Mouse (Mus musculus) liver, embryonic 15.5 days (tissue): ENCODE data around the gene Wdr77. TPM values are rescaled to one million over a fixed set of nuclear protein-coding genes. Genes with fewer than 3 reads are reported as not detected.
"Not testable (repeated sequence)": the region's sequence is repeated elsewhere in the genome, so short reads cannot be mapped to it uniquely, and the experiment has no call there.

ENCODE experiments used
- ATAC-seq: fragments of 200-750 bp; cut with Nextera tagmentation; 2 replicates; pipeline ENCODE4 v1.8.0; 2017; ENCODE audit warnings: moderate number of reproducible peaks, mild to moderate bottlenecking, moderate library complexity; ENCODE audit not compliant: insufficient read depth
- H3K27ac ChIP-seq: fragments of 300-500 bp; sonication (generic); replicated peaks from 2 replicates; pipeline ENCODE4 v1.5.1; 2015; ENCODE audit warnings: mild to moderate bottlenecking, inconsistent platforms
- H3K27me3 ChIP-seq: fragments of 300-500 bp; sonication (generic); 2 replicates; pipeline ENCODE4 v1.6.1; 2015; ENCODE audit warnings: mild to moderate bottlenecking, inconsistent platforms
- H3K36me3 ChIP-seq: fragments of 300-500 bp; sonication (generic); replicated peaks from 2 replicates; pipeline ENCODE4 v1.6.1; 2015; ENCODE audit warnings: moderate library complexity, mild to moderate bottlenecking, inconsistent platforms
- H3K4me1 ChIP-seq: fragments of 300-500 bp; sonication (generic); replicated peaks from 2 replicates; pipeline ENCODE4 v1.6.1; 2015; ENCODE audit warnings: inconsistent platforms
- H3K4me2 ChIP-seq: fragments of 300-500 bp; sonication (generic); 2 replicates; pipeline ENCODE4 v1.6.1; 2015; ENCODE audit warnings: moderate library complexity, mild to moderate bottlenecking, inconsistent platforms
- H3K4me3 ChIP-seq: fragments of 300-500 bp; sonication (generic); replicated peaks from 2 replicates; pipeline ENCODE4 v1.5.1; 2015; ENCODE audit warnings: mild to moderate bottlenecking, inconsistent platforms
- H3K9ac ChIP-seq: fragments of 300-500 bp; sonication (generic); 2 replicates; pipeline ENCODE4 v1.6.1; 2015; ENCODE audit warnings: moderate library complexity, mild to moderate bottlenecking, inconsistent platforms
- H3K9me3 ChIP-seq: fragments of 300-500 bp; sonication (generic); replicated peaks from 2 replicates; pipeline ENCODE4 v1.6.1; 2016; ENCODE audit warnings: inconsistent platforms
- WGBS: fragments of 180-500 bp; shearing (Covaris S2); methylation state at CpG from one replicate; pipeline ENCODE4 v1.1.7; 2015; ENCODE audit warnings: mixed read lengths; ENCODE audit not compliant: insufficient replicate concordance; 5-methylcytosine and 5-hydroxymethylcytosine counted together
- polyA plus RNA-seq: library from polyadenylated mRNA; unstranded; fragments of >200 nt; fragmentation: Nextera tagmentation; extraction: Ambion mirVana; gene quantifications from 2 replicates; pipeline ENCODE4 v1.2.1, GENCODE M21; 2015

Wdr77 gene
- polyA plus RNA-seq, 1 experiment from 2014 or later, result 39.8 TPM

- no peak overlapping the region for H3K4me3 ChIP-seq
- H3K36me3 ChIP-seq, result no peaks in the 10 kb centered on the region
- H3K4me1 ChIP-seq, result peaks cover 3% of the 10 kb centered on the region; the same call in 1 of the 2 replicates
- no peak overlapping the region for H3K9ac ChIP-seq
- H3K9me3 ChIP-seq, result no peaks in the 10 kb centered on the region
- H3K27ac ChIP-seq, result no peak overlapping the region
- no peaks in the 10 kb centered on the region for H3K27me3 ChIP-seq
- 20% methylated on average over 11 of the region's 11 CpGs for WGBS
- no peak for ATAC-seq
- no peak overlapping the region for H3K4me2 ChIP-seq
Observed at GRCm38 (mm10) chr3:106000707-106001375, 41.7 kb downstream of the Wdr77 start.

DNA sequence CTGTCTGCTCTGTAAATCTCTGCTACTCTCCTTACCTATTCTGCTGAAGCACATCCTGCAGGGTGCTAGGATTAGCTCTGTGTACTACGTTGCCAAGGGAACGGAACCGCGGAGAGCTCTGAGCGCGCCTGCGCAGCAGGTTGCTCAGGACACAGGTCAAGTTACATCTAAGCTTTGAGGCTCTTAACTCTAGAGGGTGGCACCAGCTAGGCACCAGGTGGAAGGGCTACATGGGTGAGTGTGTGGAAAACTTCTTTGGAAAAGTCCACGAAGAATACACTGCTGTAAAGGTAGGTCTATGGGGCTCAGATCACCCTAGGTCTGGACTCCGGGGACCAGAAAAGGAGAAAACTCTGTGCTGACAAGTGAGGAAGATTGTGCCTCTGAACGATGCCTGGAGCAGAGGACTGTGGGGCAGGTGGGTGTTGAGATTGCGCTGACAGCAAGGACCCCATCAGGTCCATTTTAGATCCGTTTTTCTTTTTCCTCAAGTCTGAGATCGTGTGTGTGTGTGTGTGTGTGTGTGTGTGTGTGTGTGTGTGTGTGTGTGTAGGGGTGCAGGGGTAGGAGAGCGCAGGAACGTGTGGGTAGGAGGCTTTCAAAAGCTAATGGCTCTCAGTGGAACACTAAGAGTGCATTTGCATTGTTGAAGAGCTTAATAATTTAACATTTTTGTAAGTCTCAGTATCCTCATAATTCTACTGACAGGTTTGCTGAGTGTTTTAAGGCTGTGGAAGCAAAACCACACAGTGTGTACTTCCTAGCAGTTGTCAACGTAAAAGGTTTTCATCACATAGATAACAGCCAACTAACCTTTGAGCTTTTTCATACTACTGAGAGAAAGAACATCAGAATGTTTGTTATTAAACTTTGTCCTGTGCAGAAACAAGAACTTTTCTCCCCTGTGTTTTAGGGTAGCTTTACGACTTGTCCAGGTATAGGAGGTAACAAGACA is 42.5 kb downstream of the Wdr77 start:
- Histone ChIP-seq H3K4me3 (no peak overlapping the region), H3K27me3 (no peaks in the 10 kb centered on the region), H3K4me1 (peaks cover 3% of the 10 kb centered on the region; the same call in 1 of the 2 replicates), H3K27ac (no peak overlapping the region), H3K9me3 (no peaks in the 10 kb centered on the region), H3K36me3 (no peaks in the 10 kb centered on the region), H3K9ac (no peak overlapping the region), H3K4me2 (no peak overlapping the region)
- ATAC-seq, result no peak
- 12% methylated on average over 17 of the region's 17 CpGs for WGBS

DNA sequence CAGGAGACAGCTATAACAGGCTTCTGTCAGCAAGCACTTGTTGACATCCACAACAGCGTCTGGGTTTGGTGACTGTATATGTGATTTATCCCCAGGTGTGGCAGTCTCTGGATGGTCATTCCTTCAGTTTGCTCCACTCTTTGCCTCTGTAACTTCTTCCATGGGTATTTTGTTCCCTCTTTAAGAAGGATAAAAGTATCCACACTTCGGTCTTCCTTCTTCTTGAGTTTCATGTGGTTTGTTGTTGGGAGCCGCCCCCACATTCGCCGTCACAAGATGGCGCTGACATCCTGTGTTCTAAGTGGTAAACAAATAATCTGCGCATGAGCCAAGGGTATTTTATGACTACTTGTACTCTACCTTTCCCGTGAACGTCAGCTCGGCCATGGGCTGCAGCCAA is 44.2 kb downstream of the Wdr77 start:
- not testable (repeated sequence) for H3K4me1 ChIP-seq, H3K9ac ChIP-seq, H3K27ac ChIP-seq, H3K4me3 ChIP-seq, ATAC-seq, H3K4me2 ChIP-seq, H3K36me3 ChIP-seq, H3K9me3 ChIP-seq, H3K27me3 ChIP-seq
- WGBS, result 59% methylated on average over 10 of the region's 10 CpGs

- ATAC-seq, result no peak
- Histone ChIP-seq H3K27me3 (no peaks in the 10 kb centered on the region), H3K36me3 (no peaks in the 10 kb centered on the region), H3K9ac (no peak within 1 kb of the TSS), H3K27ac (no peak within 1 kb of the TSS), H3K9me3 (no peaks in the 10 kb centered on the region), H3K4me2 (no peak within 1 kb of the TSS), H3K4me1 (no peaks in the 10 kb centered on the region), H3K4me3 (no peak within 1 kb of the TSS)
- WGBS, result 59% methylated on average over 2 of the region's 2 CpGs
Observed at GRCm38 (mm10) chr3:106014546-106014945, 55.4 kb downstream of the Wdr77 start, which contains the start of gene Pifo. Gene Pifo (minus strand): TSS chr3:106014646.

Other genes starting within 250 kb of the Wdr77 start
- gene Rap1a, start 158.0 kb upstream of the Wdr77 start, polyA plus RNA-seq, result 87.8 and 106 TPM in 2 replicates
- 0.64 and 0.82 TPM in 2 replicates for gene Adora3, start 88.5 kb upstream of the Wdr77 start, polyA plus RNA-seq
- gene Tmigd3, start 88.5 kb upstream of the Wdr77 start, polyA plus RNA-seq, result 0.24 TPM in 1 of 2 replicates, not detected in the other
- 3.2 and 3.5 TPM in 2 replicates for gene I830077J02Rik, start 26.7 kb upstream of the Wdr77 start, polyA plus RNA-seq
- gene Atp5f1, start 730 bp downstream of the Wdr77 start, polyA plus RNA-seq, result 286 and 308 TPM in 2 replicates
- 0.36 and 0.74 TPM in 2 replicates for gene Ovgp1, start 14.3 kb downstream of the Wdr77 start, polyA plus RNA-seq
- gene Pifo, start 55.3 kb downstream of the Wdr77 start, polyA plus RNA-seq, result not detected in 2 replicates
- gene Chil5, start 73.4 kb downstream of the Wdr77 start, polyA plus RNA-seq, result 0.10 and 0.24 TPM in 2 replicates
- not detected in 2 replicates for gene Chia1, start 153.9 kb downstream of the Wdr77 start, polyA plus RNA-seq
- gene Chil3, start 208.2 kb downstream of the Wdr77 start, polyA plus RNA-seq, result 12.1 and 24.7 TPM in 2 replicates